Mouse (Mus musculus): ENCODE measurements around the gene Cplx3. TPM values are rescaled to one million over a fixed set of nuclear protein-coding genes. Genes with fewer than 3 reads are reported as not detected.

The Cplx3 gene
- polyA plus RNA-seq, 1 experiment = not detected

- Histone ChIP-seq H3K36me3 (ENCODE audit: control insufficient read depth, insufficient read depth, low read length) (peaks cover 23% of the 10 kb centered on the region), H3K27ac (ENCODE audit: insufficient read depth, low read depth, low read length) (peak overlapping the region; percentile 68)
- 18% methylated on average over 10 of the region's 10 CpGs for whole genome bisulfite sequencing
Observed at GRCm38 (mm10) chr9:57565741-57566221, 40.3 kb downstream of the Cplx3 start.

GRCm38 (mm10) chr9:57564609-57565008 lies 41.5 kb downstream of the Cplx3 start:
- Histone ChIP-seq H3K27me3 (ENCODE audit: control insufficient read depth, insufficient read depth, low read length) (no peaks in the 10 kb centered on the region), H3K4me1 (ENCODE audit: control insufficient read depth, insufficient read depth, insufficient read length, low read length) (peaks cover 34% of the 10 kb centered on the region), H3K36me3 (ENCODE audit: control insufficient read depth, insufficient read depth, low read length) (peaks cover 19% of the 10 kb centered on the region), H3K27ac (ENCODE audit: insufficient read depth, low read depth, low read length) (no peak overlapping the region), H3K4me3 (ENCODE audit: low read depth, low read length) (no peak overlapping the region)
- WGBS = 63% methylated on average over 6 of the region's 6 CpGs
- no peak for TF ChIP-seq POLR2A (IDR thresholded peaks at IDR 0.05; ENCODE audit: low read depth, low read length)
- no peak for TF ChIP-seq CTCF (IDR thresholded peaks at IDR 0.05; ENCODE audit: extremely low read depth, insufficient read length, insufficient replicate concordance, low read depth, low read length)

More at GRCm38 (mm10) chr9:57565741-57566221, 40.3 kb downstream of the Cplx3 start:
- H3K4me1 ChIP-seq (ENCODE audit: control insufficient read depth, insufficient read depth, insufficient read length, low read length) = peaks cover 30% of the 10 kb centered on the region
- no peak for TF ChIP-seq CTCF (IDR thresholded peaks at IDR 0.05; ENCODE audit: extremely low read depth, insufficient read length, insufficient replicate concordance, low read depth, low read length)
- H3K4me3 ChIP-seq (ENCODE audit: low read depth, low read length) = no peak overlapping the region
- no peaks in the 10 kb centered on the region for H3K27me3 ChIP-seq (ENCODE audit: control insufficient read depth, insufficient read depth, low read length)

GRCm38 (mm10) chr9:57562896-57563372 lies 43.1 kb downstream of the Cplx3 start:
- Histone ChIP-seq H3K27me3 (ENCODE audit: control insufficient read depth, insufficient read depth, low read length) (no peaks in the 10 kb centered on the region), H3K36me3 (ENCODE audit: control insufficient read depth, insufficient read depth, low read length) (peaks cover 3% of the 10 kb centered on the region), H3K27ac (ENCODE audit: insufficient read depth, low read depth, low read length) (peak overlapping the region; percentile 96), H3K4me3 (ENCODE audit: low read depth, low read length) (peak overlapping the region; percentile 60), H3K4me1 (ENCODE audit: control insufficient read depth, insufficient read depth, insufficient read length, low read length) (peaks cover 34% of the 10 kb centered on the region)
- TF ChIP-seq POLR2A (IDR thresholded peaks at IDR 0.05; ENCODE audit: low read depth, low read length) (peak; percentile 43; the same call in 1 of the 2 replicates), CTCF (IDR thresholded peaks at IDR 0.05; ENCODE audit: extremely low read depth, insufficient read length, insufficient replicate concordance, low read depth, low read length) (no peak)
- WGBS = 15% methylated on average over 4 of the region's 4 CpGs

GRCm38 (mm10) chr9:57561711-57562099 lies 44.4 kb downstream of the Cplx3 start:
- H3K36me3 ChIP-seq (ENCODE audit: control insufficient read depth, insufficient read depth, low read length) = no peaks in the 10 kb centered on the region
- TF ChIP-seq CTCF (IDR thresholded peaks at IDR 0.05; ENCODE audit: extremely low read depth, insufficient read length, insufficient replicate concordance, low read depth, low read length) = no peak
- no peak for TF ChIP-seq POLR2A (IDR thresholded peaks at IDR 0.05; ENCODE audit: low read depth, low read length)
- WGBS = 14% methylated on average over 13 of the region's 13 CpGs
- H3K4me1 ChIP-seq (ENCODE audit: control insufficient read depth, insufficient read depth, insufficient read length, low read length) = peaks cover 29% of the 10 kb centered on the region
- H3K4me3 ChIP-seq (ENCODE audit: low read depth, low read length) = peak overlapping the region; percentile 76
- H3K27me3 ChIP-seq (ENCODE audit: control insufficient read depth, insufficient read depth, low read length) = no peaks in the 10 kb centered on the region
- peak overlapping the region; percentile 96 for H3K27ac ChIP-seq (ENCODE audit: insufficient read depth, low read depth, low read length)

- 1% methylated on average over 37 of the region's 37 CpGs for WGBS
- H3K27ac ChIP-seq (ENCODE audit: insufficient read depth, low read depth, low read length) = peak within 1 kb of the TSS; percentile 96
- H3K4me1 ChIP-seq (ENCODE audit: control insufficient read depth, insufficient read depth, insufficient read length, low read length) = peaks cover 24% of the 10 kb centered on the region
- H3K36me3 ChIP-seq (ENCODE audit: control insufficient read depth, insufficient read depth, low read length) = no peaks in the 10 kb centered on the region
- H3K4me3 ChIP-seq (ENCODE audit: low read depth, low read length) = peak within 1 kb of the TSS; percentile 76
- peak; percentile 88 for TF ChIP-seq POLR2A (IDR thresholded peaks at IDR 0.05; ENCODE audit: low read depth, low read length)
- TF ChIP-seq CTCF (IDR thresholded peaks at IDR 0.05; ENCODE audit: extremely low read depth, insufficient read length, insufficient replicate concordance, low read depth, low read length) = no peak
- H3K27me3 ChIP-seq (ENCODE audit: control insufficient read depth, insufficient read depth, low read length) = no peaks in the 10 kb centered on the region
Observed at GRCm38 (mm10) chr9:57560861-57561710, 45.0 kb downstream of the Cplx3 start, which contains the start of gene Scamp2. Gene Scamp2, plus strand, starts transcription at chr9:57560943.

- TF ChIP-seq POLR2A (IDR thresholded peaks at IDR 0.05; ENCODE audit: low read depth, low read length) = no peak
- no peak for TF ChIP-seq CTCF (IDR thresholded peaks at IDR 0.05; ENCODE audit: extremely low read depth, insufficient read length, insufficient replicate concordance, low read depth, low read length)
- H3K4me1 ChIP-seq (ENCODE audit: control insufficient read depth, insufficient read depth, insufficient read length, low read length) = peaks cover 16% of the 10 kb centered on the region
- peak overlapping the region; percentile 27 for H3K27ac ChIP-seq (ENCODE audit: insufficient read depth, low read depth, low read length)
- no peaks in the 10 kb centered on the region for H3K27me3 ChIP-seq (ENCODE audit: control insufficient read depth, insufficient read depth, low read length)
- peak overlapping the region; percentile 17; the same call in 1 of the 2 replicates for H3K4me3 ChIP-seq (ENCODE audit: low read depth, low read length)
- H3K36me3 ChIP-seq (ENCODE audit: control insufficient read depth, insufficient read depth, low read length) = no peaks in the 10 kb centered on the region
- 24% methylated on average over 7 of the region's 7 CpGs for WGBS
Observed at GRCm38 (mm10) chr9:57560263-57560662, 45.8 kb downstream of the Cplx3 start.

GRCm38 (mm10) chr9:57559568-57559967 lies 46.5 kb downstream of the Cplx3 start:
- Histone ChIP-seq H3K27ac (ENCODE audit: insufficient read depth, low read depth, low read length) (no peak overlapping the region), H3K36me3 (ENCODE audit: control insufficient read depth, insufficient read depth, low read length) (no peaks in the 10 kb centered on the region), H3K4me3 (ENCODE audit: low read depth, low read length) (no peak overlapping the region), H3K4me1 (ENCODE audit: control insufficient read depth, insufficient read depth, insufficient read length, low read length) (peaks cover 11% of the 10 kb centered on the region), H3K27me3 (ENCODE audit: control insufficient read depth, insufficient read depth, low read length) (no peaks in the 10 kb centered on the region)
- 62% methylated on average over 2 of the region's 2 CpGs for WGBS
- no peak for TF ChIP-seq CTCF (IDR thresholded peaks at IDR 0.05; ENCODE audit: extremely low read depth, insufficient read length, insufficient replicate concordance, low read depth, low read length)
- no peak for TF ChIP-seq POLR2A (IDR thresholded peaks at IDR 0.05; ENCODE audit: low read depth, low read length)

Measured in small intestine, adult 2 months (tissue).